Mouse (Mus musculus) CH12.LX (cell line): ENCODE data around the gene Jpt2.
"Not testable (repeated sequence)": the region's sequence is repeated elsewhere in the genome, so short reads cannot be mapped to it uniquely, and the experiment has no call there.

ENCODE experiments used
- CHD2 ChIP-seq: IDR thresholded peaks from 2 replicates; pipeline ENCODE4 v1.6.1; 2011; ENCODE audit warnings: low read length, improper control_type of control experiment
- CTCF ChIP-seq, 2 experiments: IDR thresholded peaks in 1 of 2; conservative IDR thresholded peaks in 1 of 2; 2 replicates each; pipeline ENCODE4 v1.5.1; 2011 to 2012; ENCODE audit warnings: low read depth in 2 of 2, low read length in 2 of 2, improper control_type of control experiment in 1 of 2, inconsistent platforms in 1 of 2, mild to moderate bottlenecking in 1 of 2, moderate library complexity in 1 of 2
- ELF1 ChIP-seq: IDR thresholded peaks from 2 replicates; pipeline ENCODE4 v1.6.1; 2014; ENCODE audit warnings: low read depth, mild to moderate bottlenecking, inconsistent platforms, low read length, improper control_type of control experiment
- EP300 ChIP-seq: IDR thresholded peaks from 2 replicates; pipeline ENCODE4 v1.6.1; 2011; ENCODE audit warnings: low read length, improper control_type of control experiment
- HCFC1 ChIP-seq: IDR thresholded peaks from 2 replicates; pipeline ENCODE4 v1.6.1; 2012; ENCODE audit warnings: low read depth, mild to moderate bottlenecking, inconsistent platforms, low read length, improper control_type of control experiment
- IRF4 ChIP-seq: IDR thresholded peaks from 2 replicates; pipeline ENCODE4 v1.6.1; 2014; ENCODE audit warnings: low read depth, mild to moderate bottlenecking, inconsistent platforms, low read length, improper control_type of control experiment
- KAT2A ChIP-seq: IDR thresholded peaks from 2 replicates; pipeline ENCODE4 v1.6.1; 2012; ENCODE audit warnings: low read length, improper control_type of control experiment, inconsistent platforms; ENCODE audit not compliant: insufficient replicate concordance
- MXI1 ChIP-seq: IDR thresholded peaks from 2 replicates; pipeline ENCODE4 v1.6.1; 2011; ENCODE audit warnings: mild to moderate bottlenecking, low read depth, low read length, improper control_type of control experiment
- NRF1 ChIP-seq: IDR thresholded peaks from 2 replicates; pipeline ENCODE4 v1.6.1; 2014; ENCODE audit warnings: low read depth, mild to moderate bottlenecking, inconsistent platforms, low read length, improper control_type of control experiment, moderate library complexity
- PAX5 ChIP-seq: IDR thresholded peaks from 2 replicates; pipeline ENCODE4 v1.6.1; 2012; ENCODE audit warnings: low read length, inconsistent platforms, mixed read lengths
- POLR2A ChIP-seq: IDR thresholded peaks from 2 replicates; pipeline ENCODE4 v1.6.1; 2011; ENCODE audit warnings: low read depth, mild to moderate bottlenecking, improper control_type of control experiment, low read length
- RCOR1 ChIP-seq: conservative IDR thresholded peaks from 2 replicates; pipeline ENCODE4 v1.6.1; 2012; ENCODE audit warnings: low read depth, mild to moderate bottlenecking, inconsistent platforms, low read length, improper control_type of control experiment
- ZKSCAN1 ChIP-seq: IDR thresholded peaks from 2 replicates; pipeline ENCODE4 v1.6.1; 2012; ENCODE audit warnings: low read depth, inconsistent platforms, low read length, improper control_type of control experiment, borderline replicate concordance

DNA sequence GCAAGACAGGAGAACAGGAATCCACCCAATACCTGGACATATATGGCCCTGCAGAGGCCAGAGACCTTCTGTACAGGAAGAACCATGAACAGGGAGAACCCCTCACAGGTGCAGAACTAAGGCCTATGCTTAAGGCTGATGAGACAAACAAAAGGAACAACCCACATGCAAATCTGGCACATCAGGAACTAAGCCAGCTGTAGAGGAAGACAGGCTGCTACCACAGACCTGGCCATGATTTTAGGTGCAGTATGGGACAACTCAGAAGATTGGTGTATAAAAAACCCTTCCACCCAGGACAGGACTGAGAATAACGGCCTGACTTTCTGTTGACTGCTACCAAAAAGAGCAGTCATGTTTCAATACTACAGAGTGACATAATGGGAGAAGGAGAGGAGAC, 16.9 kb downstream of the Jpt2 start:
- TF ChIP-seq CTCF (conservative IDR thresholded peaks at IDR 0.05 in 1 of 2, IDR thresholded peaks at IDR 0.05 in 1 of 2; ENCODE audit: low read depth in 2 of 2, low read length in 2 of 2); KAT2A; NRF1; EP300; POLR2A; PAX5; RCOR1; HCFC1; CHD2; MXI1; ELF1; ZKSCAN1; IRF4: not testable (repeated sequence)
